Mouse (Mus musculus) cortical plate, adult 2 months (tissue): Measurements from ENCODE around the gene Krtap28-10.

ENCODE experiments used
- CTCF ChIP-seq: fragments of 200-500 bp; IDR thresholded peaks from 2 replicates; pipeline ENCODE4 v1.5.1; 2011; ENCODE audit warnings: mild to moderate bottlenecking, control low read depth, low read length; ENCODE audit not compliant: insufficient read depth; ENCODE audit errors: extremely low read depth
- POLR2A ChIP-seq: fragments of 200-500 bp; IDR thresholded peaks from 2 replicates; pipeline ENCODE4 v1.6.1; 2011; ENCODE audit warnings: mild to moderate bottlenecking, low read length, control low read depth; ENCODE audit not compliant: insufficient read depth; ENCODE audit errors: extremely low read depth

GRCm38 (mm10) chr1:83077016-83077415 lies 34.7 kb upstream of the Krtap28-10 start:
- TF ChIP-seq CTCF (no peak), POLR2A (no peak)
